In genomic region chr17:93202165-93203075, GRCm38 (mm10) we compare ENCODE assay signal across 9 mouse cellular contexts. TPM values are rescaled to one million over a fixed set of nuclear protein-coding genes. Genes with fewer than 3 reads are reported as not detected.
DNase-seq lines count a peak whose midpoint lies in the region; ATAC-seq and TF ChIP-seq lines count a peak whose summit lies in the region.
"Had no signal": no experiment of that assay in that cellular context is flagged by ENCODE, and none has a peak within 500 bp of the region (broad histone marks: within the 10 kb centered on the region; RNA-seq: fewer than 3 reads in every experiment).

No protein-coding gene starts in this region.

- intact Hi-C loops in left cerebral cortex, postnatal 25 days (cut with DNase I) = loop anchor here (5.0 to 10.0 kb wide), 3 partner anchors 260 to 970 kb away; no protein-coding TSS in a partner anchor

- no peaks in the 10 kb centered on the region for H3K9me3 ChIP-seq in lung, embryonic 15.5 days
- no peaks in the 10 kb centered on the region for H3K9me3 ChIP-seq in neural tube, embryonic 15.5 days (replicated peaks)

- H3K4me1 ChIP-seq in lung, embryonic 15.5 days = peaks cover 10% of the 10 kb centered on the region; the same call in 1 of the 2 replicates
- H3K4me1 ChIP-seq in lung, adult 2 months (ENCODE audit: control insufficient read depth, insufficient read depth, low read length) = 0 out of 2 replicates have a peak, but pooled peaks cover 2% of the 10 kb centered on the region
- peaks cover 30% of the 10 kb centered on the region for H3K4me1 ChIP-seq in neural tube, embryonic 15.5 days

- no peak overlapping the region for H3K9ac ChIP-seq in lung, embryonic 15.5 days
- peak overlapping the region; percentile 47 for H3K9ac ChIP-seq in neural tube, embryonic 15.5 days (replicated peaks)

- no peaks in the 10 kb centered on the region for H3K36me3 ChIP-seq in lung, embryonic 15.5 days
- H3K36me3 ChIP-seq in neural tube, embryonic 15.5 days = no peaks in the 10 kb centered on the region

- H3K4me2 ChIP-seq in lung, embryonic 15.5 days = peak overlapping the region; percentile 47
- H3K4me2 ChIP-seq in neural tube, embryonic 15.5 days = peak overlapping the region; percentile 68

- peak; percentile 59; the same call in 1 of the 2 replicates for ATAC-seq in lung, embryonic 15.5 days (ENCODE audit: borderline replicate concordance, extremely low read depth, low FRiP score, low TSS enrichment)
- ATAC-seq in neural tube, embryonic 15.5 days (ENCODE audit: low FRiP score) = peak; percentile 67
- no peak for ATAC-seq in erythroblast, adult 5-6 weeks (replicated peaks; ENCODE audit: low FRiP score, poor library complexity, severe bottlenecking)

- DNase-seq in adrenal gland, postnatal 10 days = peak; percentile 15
- DNase-seq in adrenal gland, postnatal 4 days (ENCODE audit: low spot score in 2 of 2) = no peak
- DNase-seq in lung, adult 2 months = no peak
- DNase-seq in left cerebral cortex, postnatal 25 days (ENCODE audit: low spot score in 2 of 2) = peak; percentile 24 to 53
- no peak for DNase-seq in thymus, postnatal 14 days

- TF ChIP-seq POLR2A in lung, adult 2 months (IDR thresholded peaks at IDR 0.05; ENCODE audit: borderline replicate concordance, extremely low read depth, low read depth, low read length) = no peak

- no peak for TF ChIP-seq CTCF in lung, adult 2 months (IDR thresholded peaks at IDR 0.05; ENCODE audit: insufficient read depth, low read length)

- 1% methylated on average over 44 of the region's 44 CpGs for WGBS in lung, embryonic 15.5 days
- WGBS in lung, adult 2 months = 2% methylated on average over 44 of the region's 44 CpGs
- under 1% methylated on average over 44 of the region's 44 CpGs for WGBS in neural tube, embryonic 15.5 days

- no peak overlapping the region for H3K27ac ChIP-seq in lung, embryonic 15.5 days
- H3K27ac ChIP-seq in neural tube, embryonic 15.5 days (replicated peaks) = peak overlapping the region; percentile 69
- H3K27ac ChIP-seq: macrophage had no signal

- peaks cover 79% of the 10 kb centered on the region for H3K27me3 ChIP-seq in lung, embryonic 15.5 days
- peaks cover 27% of the 10 kb centered on the region for H3K27me3 ChIP-seq in neural tube, embryonic 15.5 days (replicated peaks)

- H3K4me3 ChIP-seq in lung, embryonic 15.5 days = peak overlapping the region; percentile 18
- H3K4me3 ChIP-seq in lung, adult 2 months (replicated peaks; ENCODE audit: extremely low read depth, low read depth, low read length) = no peak overlapping the region
- peak overlapping the region; percentile 41 for H3K4me3 ChIP-seq in neural tube, embryonic 15.5 days (replicated peaks)

RNA-seq across cellular contexts. Expression of gene Adcyap1, which starts 3.6 kb away (rescaled TPM):
- total RNA-seq in adrenal gland, postnatal 10 days (2021) = under 1 TPM in 1 of 2 experiments, not detected in 1; 0.15 TPM
- total RNA-seq in adrenal gland, postnatal 4 days (2021) = under 1 TPM in 1 of 2 experiments, not detected in 1; 0.25 TPM
- 0.17 and 0.30 TPM in 2 replicates for polyA plus RNA-seq in lung, embryonic 15.5 days (2015; fragmentation: Nextera tagmentation; extraction: Ambion mirVana)
- not detected in 2 replicates for polyA plus RNA-seq in lung, adult 2 months (2012; rRNA removed)
- 10 to 100 TPM; 38.7 to 43.8 TPM for total RNA-seq in left cerebral cortex, postnatal 25 days (2021)
- polyA plus RNA-seq in neural tube, embryonic 15.5 days (2015; fragmentation: Nextera tagmentation; extraction: Ambion mirVana) = 30.0 TPM in 2 replicates
- not detected in 2 replicates for total RNA-seq in erythroblast, adult 5-6 weeks (2015; ENCODE audit: low replicate concordance)
- total RNA-seq in erythroblast, adult 5-6 weeks (2017; ENCODE audit: low replicate concordance) = not detected in 2 replicates
- polyA plus RNA-seq: macrophage had no signal

Comparison
In these comparisons a context has a peak if more than half of its experiments do, and no peak if none do; other contexts are left out.
1. DNase-seq: peak in adrenal gland, postnatal 10 days (single experiment) and left cerebral cortex, postnatal 25 days (2 of 2); none in adrenal gland, postnatal 4 days (0 of 2), lung, adult 2 months (single experiment) and thymus, postnatal 14 days (single experiment).
2. RNA of gene Adcyap1, which starts 3.6 kb away (total RNA-seq): 38.7 to 43.8 TPM in left cerebral cortex, postnatal 25 days; 0.25 TPM in adrenal gland, postnatal 4 days, 0.15 TPM in adrenal gland, postnatal 10 days and not detected in erythroblast, adult 5-6 weeks; every median in the first group is over 10 times any median in the second.